Mouse (Mus musculus): ENCODE results near the gene Cfi. TPM values are rescaled to one million over a fixed set of nuclear protein-coding genes. Genes with fewer than 3 reads are reported as not detected.
A peak's percentile ranks its signal among the peaks of the same experiment; 100 is the strongest.

Gene Cfi
- polyA plus RNA-seq (2014; fragmentation: Nextera tagmentation; extraction: Ambion mirVana), result 72.0 and 79.6 TPM in 2 replicates

DNA sequence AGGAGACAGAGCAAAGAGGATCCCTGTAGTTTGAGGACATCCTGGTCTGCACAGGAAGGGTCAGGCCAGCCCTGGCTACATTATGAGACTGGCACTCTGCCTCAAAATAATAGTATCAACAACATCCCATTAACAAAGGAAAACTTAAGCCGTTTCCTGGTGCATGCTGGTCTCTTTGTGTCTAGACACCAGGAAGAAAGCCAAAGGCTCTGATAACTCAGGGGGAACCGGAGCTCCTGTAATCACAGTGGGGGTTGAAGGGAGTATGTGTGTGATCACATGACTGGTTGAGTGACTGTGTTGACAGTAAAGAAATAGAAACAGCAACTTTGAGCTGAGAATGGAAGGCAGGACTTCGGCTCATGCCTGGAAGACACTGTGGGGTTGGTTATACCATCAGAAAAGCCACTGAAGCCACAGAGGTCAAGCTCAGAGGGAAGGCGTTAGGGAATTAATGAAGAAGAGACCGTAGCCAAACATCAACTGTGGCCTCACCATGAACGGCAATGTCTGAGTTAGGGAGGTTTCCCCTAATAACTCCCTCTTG is at the start of gene Cfi:
Gene Cfi, plus strand, starts transcription at position 497 of the 547 bp plus-strand sequence.
- H3K4me2 ChIP-seq, result peak within 1 kb of the TSS; percentile 43
- H3K36me3 ChIP-seq (ENCODE audit: control insufficient read depth, insufficient read depth, low read length), result no peaks in the 10 kb centered on the region
- ATAC-seq (replicated peaks; ENCODE audit: low FRiP score) (no peak), DNase-seq (ENCODE audit: low spot score) (no peak)
- peak within 1 kb of the TSS; percentile 6; the same call in 1 of the 2 replicates for H3K4me3 ChIP-seq (ENCODE audit: low read depth, low read length)
- H3K27ac ChIP-seq (ENCODE audit: low read depth, low read length), result peak within 1 kb of the TSS; percentile 65
- WGBS, result 54% methylated on average over 6 of the region's 6 CpGs
- no peaks in the 10 kb centered on the region; the same call in 1 of the 2 replicates for H3K4me1 ChIP-seq (replicated peaks; ENCODE audit: control insufficient read depth, insufficient read depth, low read length)
- no peak within 1 kb of the TSS for H3K9ac ChIP-seq (ENCODE audit: low read depth, low read length)
- no peaks in the 10 kb centered on the region for H3K27me3 ChIP-seq (replicated peaks; ENCODE audit: control insufficient read depth, insufficient read depth, low read length)
- H3K9me3 ChIP-seq (ENCODE audit: control insufficient read depth, low read length), result no peaks in the 10 kb centered on the region

- Histone ChIP-seq H3K9ac (ENCODE audit: low read depth, low read length) (no peak overlapping the region), H3K9me3 (ENCODE audit: control insufficient read depth, low read length) (no peaks in the 10 kb centered on the region), H3K4me1 (replicated peaks; ENCODE audit: control insufficient read depth, insufficient read depth, low read length) (no peaks in the 10 kb centered on the region), H3K4me3 (ENCODE audit: low read depth, low read length) (no peak overlapping the region), H3K27ac (ENCODE audit: low read depth, low read length) (no peak overlapping the region), H3K4me2 (no peak overlapping the region), H3K36me3 (ENCODE audit: control insufficient read depth, insufficient read depth, low read length) (no peaks in the 10 kb centered on the region), H3K27me3 (replicated peaks; ENCODE audit: control insufficient read depth, insufficient read depth, low read length) (no peaks in the 10 kb centered on the region)
- WGBS, result 85% methylated on average over 5 of the region's 5 CpGs
- no peak for DNase-seq (ENCODE audit: low spot score)
- no peak for ATAC-seq (replicated peaks; ENCODE audit: low FRiP score)
These were observed 41.9 kb upstream of the Cfi start for GRCm38 (mm10) chr3:129793801-129794200.

GRCm38 (mm10) chr3:129797341-129797740 is 38.3 kb upstream of the Cfi start:
- no peak for ATAC-seq (replicated peaks; ENCODE audit: low FRiP score)
- no peak overlapping the region for H3K9ac ChIP-seq (ENCODE audit: low read depth, low read length)
- H3K27ac ChIP-seq (ENCODE audit: low read depth, low read length), result no peak overlapping the region
- H3K4me2 ChIP-seq, result no peak overlapping the region
- no peak for DNase-seq (ENCODE audit: low spot score)
- H3K27me3 ChIP-seq (replicated peaks; ENCODE audit: control insufficient read depth, insufficient read depth, low read length), result no peaks in the 10 kb centered on the region
- no peak overlapping the region for H3K4me3 ChIP-seq (ENCODE audit: low read depth, low read length)
- no peaks in the 10 kb centered on the region for H3K4me1 ChIP-seq (replicated peaks; ENCODE audit: control insufficient read depth, insufficient read depth, low read length)
- 69% methylated on average over 5 of the region's 5 CpGs for WGBS
- no peaks in the 10 kb centered on the region for H3K9me3 ChIP-seq (ENCODE audit: control insufficient read depth, low read length)
- H3K36me3 ChIP-seq (ENCODE audit: control insufficient read depth, insufficient read depth, low read length), result no peaks in the 10 kb centered on the region

DNA sequence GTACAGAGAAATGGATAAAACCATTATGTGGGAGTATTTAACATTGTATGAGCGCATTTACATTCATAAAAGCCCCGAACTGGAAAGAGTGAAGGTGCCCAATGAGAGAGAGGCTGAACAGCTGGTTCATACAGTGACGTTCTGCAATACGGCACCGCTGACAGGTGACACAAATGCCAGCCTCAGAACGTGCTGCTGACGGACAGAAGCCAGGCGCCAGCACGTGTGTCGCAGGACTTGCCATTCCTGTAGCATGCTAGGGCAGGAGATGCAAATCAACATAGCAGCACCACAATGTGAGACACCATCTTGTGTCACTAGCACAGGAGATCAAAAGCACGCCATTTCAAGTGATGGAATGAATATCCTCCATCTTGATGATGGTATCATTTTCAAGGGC is 37.1 kb upstream of the Cfi start:
- H3K9me3 ChIP-seq (ENCODE audit: control insufficient read depth, low read length), result no peaks in the 10 kb centered on the region
- H3K36me3 ChIP-seq (ENCODE audit: control insufficient read depth, insufficient read depth, low read length), result no peaks in the 10 kb centered on the region
- no peak overlapping the region for H3K4me3 ChIP-seq (ENCODE audit: low read depth, low read length)
- H3K4me1 ChIP-seq (replicated peaks; ENCODE audit: control insufficient read depth, insufficient read depth, low read length), result no peaks in the 10 kb centered on the region
- H3K9ac ChIP-seq (ENCODE audit: low read depth, low read length), result no peak overlapping the region
- WGBS, result 77% methylated on average over 11 of the region's 11 CpGs
- no peak overlapping the region for H3K27ac ChIP-seq (ENCODE audit: low read depth, low read length)
- H3K4me2 ChIP-seq, result no peak overlapping the region
- no peaks in the 10 kb centered on the region for H3K27me3 ChIP-seq (replicated peaks; ENCODE audit: control insufficient read depth, insufficient read depth, low read length)
- no peak for ATAC-seq (replicated peaks; ENCODE audit: low FRiP score)
- DNase-seq (ENCODE audit: low spot score), result no peak

DNA sequence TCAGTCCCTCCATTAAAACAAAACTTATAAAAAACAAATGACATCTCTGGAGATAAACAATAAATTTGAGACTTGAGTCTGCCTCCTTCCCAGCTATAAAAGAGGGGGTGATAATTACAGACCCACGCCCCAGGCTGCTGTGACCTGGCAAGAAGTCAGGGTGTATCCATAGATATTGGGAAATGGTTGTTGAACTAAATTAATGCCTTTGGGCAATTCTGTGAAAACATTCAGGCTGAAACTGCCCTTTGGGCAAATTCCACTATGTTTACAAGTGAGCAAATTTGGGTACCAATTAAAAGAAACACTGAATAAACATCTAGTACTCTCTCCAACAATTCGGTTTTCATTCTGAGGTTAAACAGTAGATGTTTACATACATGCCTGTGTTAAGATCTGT is 36.7 kb upstream of the Cfi start:
- no peak for ATAC-seq (replicated peaks; ENCODE audit: low FRiP score)
- 80% methylated on average over 2 of the region's 2 CpGs for WGBS

GRCm38 (mm10) chr3:129803765-129804164 is 31.9 kb upstream of the Cfi start, which contains the start of gene Lrit3:
Gene Lrit3, minus strand, starts transcription at chr3:129804030.
- Histone ChIP-seq H3K4me2 (no peak within 1 kb of the TSS), H3K4me3 (ENCODE audit: low read depth, low read length) (no peak within 1 kb of the TSS), H3K36me3 (ENCODE audit: control insufficient read depth, insufficient read depth, low read length) (no peaks in the 10 kb centered on the region), H3K9ac (ENCODE audit: low read depth, low read length) (no peak within 1 kb of the TSS), H3K4me1 (replicated peaks; ENCODE audit: control insufficient read depth, insufficient read depth, low read length) (no peaks in the 10 kb centered on the region), H3K27me3 (replicated peaks; ENCODE audit: control insufficient read depth, insufficient read depth, low read length) (no peaks in the 10 kb centered on the region), H3K9me3 (ENCODE audit: control insufficient read depth, low read length) (no peaks in the 10 kb centered on the region), H3K27ac (ENCODE audit: low read depth, low read length) (no peak within 1 kb of the TSS)
- ATAC-seq (replicated peaks; ENCODE audit: low FRiP score), result no peak
- no peak for DNase-seq (ENCODE audit: low spot score)
- 78% methylated on average over 10 of the region's 10 CpGs for WGBS

More for the DNA sequence above, 36.7 kb upstream of the Cfi start:
- Histone ChIP-seq H3K36me3 (ENCODE audit: control insufficient read depth, insufficient read depth, low read length) (no peaks in the 10 kb centered on the region), H3K4me1 (replicated peaks; ENCODE audit: control insufficient read depth, insufficient read depth, low read length) (no peaks in the 10 kb centered on the region), H3K27me3 (replicated peaks; ENCODE audit: control insufficient read depth, insufficient read depth, low read length) (no peaks in the 10 kb centered on the region), H3K4me2 (no peak overlapping the region), H3K9me3 (ENCODE audit: control insufficient read depth, low read length) (no peaks in the 10 kb centered on the region), H3K27ac (ENCODE audit: low read depth, low read length) (no peak overlapping the region), H3K4me3 (ENCODE audit: low read depth, low read length) (no peak overlapping the region), H3K9ac (ENCODE audit: low read depth, low read length) (no peak overlapping the region)
- DNase-seq (ENCODE audit: low spot score), result no peak

GRCm38 (mm10) chr3:129820847-129821246 is 14.8 kb upstream of the Cfi start:
- no peak overlapping the region; the same call in 1 of the 2 replicates for H3K27ac ChIP-seq (ENCODE audit: low read depth, low read length)

GRCm38 (mm10) chr3:129821736-129822135 is 13.9 kb upstream of the Cfi start:
- Histone ChIP-seq H3K9me3 (ENCODE audit: control insufficient read depth, low read length) (no peaks in the 10 kb centered on the region), H3K9ac (ENCODE audit: low read depth, low read length) (no peak overlapping the region), H3K27ac (ENCODE audit: low read depth, low read length) (no peak overlapping the region), H3K36me3 (ENCODE audit: control insufficient read depth, insufficient read depth, low read length) (peaks cover 21% of the 10 kb centered on the region), H3K4me1 (replicated peaks; ENCODE audit: control insufficient read depth, insufficient read depth, low read length) (no peaks in the 10 kb centered on the region), H3K4me3 (ENCODE audit: low read depth, low read length) (no peak overlapping the region), H3K27me3 (replicated peaks; ENCODE audit: control insufficient read depth, insufficient read depth, low read length) (no peaks in the 10 kb centered on the region), H3K4me2 (no peak overlapping the region)
- DNase-seq (ENCODE audit: low spot score) (no peak), ATAC-seq (replicated peaks; ENCODE audit: low FRiP score) (no peak)
- 81% methylated on average over 8 of the region's 8 CpGs for WGBS

More at GRCm38 (mm10) chr3:129820847-129821246, 14.8 kb upstream of the Cfi start:
- H3K27me3 ChIP-seq (replicated peaks; ENCODE audit: control insufficient read depth, insufficient read depth, low read length), result no peaks in the 10 kb centered on the region
- H3K36me3 ChIP-seq (ENCODE audit: control insufficient read depth, insufficient read depth, low read length), result peaks cover 17% of the 10 kb centered on the region
- ATAC-seq (replicated peaks; ENCODE audit: low FRiP score) (no peak), DNase-seq (ENCODE audit: low spot score) (no peak)
- H3K9me3 ChIP-seq (ENCODE audit: control insufficient read depth, low read length), result no peaks in the 10 kb centered on the region
- no peaks in the 10 kb centered on the region for H3K4me1 ChIP-seq (replicated peaks; ENCODE audit: control insufficient read depth, insufficient read depth, low read length)
- no peak overlapping the region for H3K9ac ChIP-seq (ENCODE audit: low read depth, low read length)
- no peak overlapping the region for H3K4me3 ChIP-seq (ENCODE audit: low read depth, low read length)
- WGBS, result 74% methylated on average over 9 of the region's 9 CpGs
- no peak overlapping the region for H3K4me2 ChIP-seq

GRCm38 (mm10) chr3:129822206-129822775 is 13.4 kb upstream of the Cfi start, which contains the start of gene Rrh:
Gene Rrh, minus strand, starts transcription at chr3:129822587.
- Histone ChIP-seq H3K4me3 (ENCODE audit: low read depth, low read length) (no peak within 1 kb of the TSS), H3K9me3 (ENCODE audit: control insufficient read depth, low read length) (no peaks in the 10 kb centered on the region), H3K4me2 (no peak within 1 kb of the TSS), H3K4me1 (replicated peaks; ENCODE audit: control insufficient read depth, insufficient read depth, low read length) (no peaks in the 10 kb centered on the region), H3K27ac (ENCODE audit: low read depth, low read length) (no peak within 1 kb of the TSS), H3K27me3 (replicated peaks; ENCODE audit: control insufficient read depth, insufficient read depth, low read length) (no peaks in the 10 kb centered on the region), H3K36me3 (ENCODE audit: control insufficient read depth, insufficient read depth, low read length) (peaks cover 21% of the 10 kb centered on the region), H3K9ac (ENCODE audit: low read depth, low read length) (no peak within 1 kb of the TSS)
- ATAC-seq (replicated peaks; ENCODE audit: low FRiP score), result no peak
- 90% methylated on average over 11 of the region's 11 CpGs for WGBS
- DNase-seq (ENCODE audit: low spot score), result no peak
